Mouse (Mus musculus) CH12.LX (cell line): ENCODE results near the gene Ctbp1. TPM values are rescaled to one million over a fixed set of nuclear protein-coding genes. Genes with fewer than 3 reads are reported as not detected.

ENCODE experiments used
- DNase-seq: peaks from one replicate; pipeline ENCODE4 v3.0.0-alpha.2; 2013; ENCODE audit errors: extremely low read depth
- H3K27ac ChIP-seq: 2 replicates; pipeline ENCODE4 v1.5.1; 2012; ENCODE audit warnings: low read depth, mild to moderate bottlenecking, control low read depth, moderate library complexity; ENCODE audit not compliant: insufficient read depth
- H3K27me3 ChIP-seq: replicated peaks from 2 replicates; pipeline ENCODE3; 2012; ENCODE audit warnings: inconsistent platforms
- H3K36me3 ChIP-seq, 2 experiments: replicated peaks in 1 of 2; 2 replicates each; pipeline versions ENCODE3 to v1.6.1; 2012; ENCODE audit warnings: inconsistent platforms in 1 of 2, low read length in 1 of 2, mild to moderate bottlenecking in 1 of 2, mixed read lengths in 1 of 2, moderate library complexity in 1 of 2; ENCODE audit not compliant: control insufficient read depth in 1 of 2, insufficient read depth in 1 of 2
- H3K4me1 ChIP-seq, 2 experiments: 2 replicates each; pipeline ENCODE4 v1.6.1; 2012; ENCODE audit warnings: inconsistent platforms in 1 of 2, moderate library complexity in 1 of 2; ENCODE audit not compliant: insufficient read depth in 2 of 2, control insufficient read depth in 1 of 2
- H3K4me2 ChIP-seq: 2 replicates; pipeline ENCODE4 v1.6.1; 2012; ENCODE audit warnings: low read depth, mild to moderate bottlenecking, control low read depth; ENCODE audit not compliant: poor library complexity, insufficient read depth, severe bottlenecking
- H3K4me3 ChIP-seq, 3 experiments: fragments of 150-350 bp in 1 of 3; sonication (generic) in 1 of 3; replicated peaks in 1 of 3; 2 replicates each; pipeline versions ENCODE3 to v1.5.1; 2011 to 2012; ENCODE audit warnings: low read depth in 2 of 3, low read length in 2 of 3, mild to moderate bottlenecking in 2 of 3, moderate library complexity in 2 of 3, control low read depth in 1 of 3, improper control_type of control experiment in 1 of 3, inconsistent platforms in 1 of 3, mixed read lengths in 1 of 3; ENCODE audit not compliant: poor library complexity in 1 of 3
- H3K79me2 ChIP-seq: replicated peaks from 2 replicates; pipeline ENCODE4 v1.6.1; 2012; ENCODE audit warnings: mild to moderate bottlenecking, moderate library complexity; ENCODE audit not compliant: control insufficient read depth, poor library complexity, insufficient read depth, severe bottlenecking; ENCODE audit errors: extremely low read depth
- H3K9ac ChIP-seq: 2 replicates; pipeline ENCODE4 v1.6.1; 2012; ENCODE audit warnings: low read depth, mild to moderate bottlenecking, control low read depth, moderate library complexity; ENCODE audit not compliant: insufficient read depth
- H3K9me3 ChIP-seq: replicated peaks from 2 replicates; pipeline ENCODE3; 2012; ENCODE audit warnings: low read length, inconsistent platforms, mixed read lengths
- CHD1 ChIP-seq: IDR thresholded peaks from 2 replicates; pipeline ENCODE4 v1.6.1; 2012; ENCODE audit warnings: low read depth, low read length, improper control_type of control experiment, inconsistent platforms
- CHD2 ChIP-seq: IDR thresholded peaks from 2 replicates; pipeline ENCODE4 v1.6.1; 2011; ENCODE audit warnings: low read length, improper control_type of control experiment
- CTCF ChIP-seq, 2 experiments: IDR thresholded peaks in 1 of 2; conservative IDR thresholded peaks in 1 of 2; 2 replicates each; pipeline ENCODE4 v1.5.1; 2011 to 2012; ENCODE audit warnings: low read depth in 2 of 2, low read length in 2 of 2, improper control_type of control experiment in 1 of 2, inconsistent platforms in 1 of 2, mild to moderate bottlenecking in 1 of 2, moderate library complexity in 1 of 2
- E2F4 ChIP-seq: IDR thresholded peaks from 2 replicates; pipeline ENCODE4 v1.6.1; 2011; ENCODE audit warnings: low read depth, low read length, improper control_type of control experiment; ENCODE audit not compliant: insufficient replicate concordance
- EP300 ChIP-seq: IDR thresholded peaks from 2 replicates; pipeline ENCODE4 v1.6.1; 2011; ENCODE audit warnings: low read length, improper control_type of control experiment
- ETS1 ChIP-seq: conservative IDR thresholded peaks from 2 replicates; pipeline ENCODE4 v1.6.1; 2012; ENCODE audit warnings: low read depth, mild to moderate bottlenecking, inconsistent platforms, low read length, improper control_type of control experiment, moderate library complexity
- GABPA ChIP-seq: IDR thresholded peaks from 2 replicates; pipeline ENCODE4 v1.6.1; 2012; ENCODE audit warnings: low read depth, low read length, improper control_type of control experiment, inconsistent platforms; ENCODE audit not compliant: insufficient replicate concordance
- HCFC1 ChIP-seq: IDR thresholded peaks from 2 replicates; pipeline ENCODE4 v1.6.1; 2012; ENCODE audit warnings: low read depth, mild to moderate bottlenecking, inconsistent platforms, low read length, improper control_type of control experiment
- IRF4 ChIP-seq: IDR thresholded peaks from 2 replicates; pipeline ENCODE4 v1.6.1; 2014; ENCODE audit warnings: low read depth, mild to moderate bottlenecking, inconsistent platforms, low read length, improper control_type of control experiment
- JUN ChIP-seq: IDR thresholded peaks from 2 replicates; pipeline ENCODE4 v1.6.1; 2011; ENCODE audit warnings: low read depth, mild to moderate bottlenecking, low read length, improper control_type of control experiment, moderate library complexity; ENCODE audit not compliant: insufficient read depth
- JUND ChIP-seq: conservative IDR thresholded peaks from 2 replicates; pipeline ENCODE4 v1.6.1; 2011; ENCODE audit warnings: low read depth, low read length, improper control_type of control experiment
- MXI1 ChIP-seq: IDR thresholded peaks from 2 replicates; pipeline ENCODE4 v1.6.1; 2011; ENCODE audit warnings: mild to moderate bottlenecking, low read depth, low read length, improper control_type of control experiment
- MYC ChIP-seq: IDR thresholded peaks from 2 replicates; pipeline ENCODE4 v1.6.1; 2011; ENCODE audit warnings: low read depth, mild to moderate bottlenecking, improper control_type of control experiment, low read length
- NRF1 ChIP-seq: IDR thresholded peaks from 2 replicates; pipeline ENCODE4 v1.6.1; 2014; ENCODE audit warnings: low read depth, mild to moderate bottlenecking, inconsistent platforms, low read length, improper control_type of control experiment, moderate library complexity
- POLR2AphosphoS2 ChIP-seq: IDR thresholded peaks from 2 replicates; pipeline ENCODE4 v1.6.1; 2011; ENCODE audit warnings: low read depth, low read length, improper control_type of control experiment
- RAD21 ChIP-seq: IDR thresholded peaks from 2 replicates; pipeline ENCODE4 v1.6.1; 2011; ENCODE audit warnings: low read depth, mild to moderate bottlenecking, low read length, improper control_type of control experiment, moderate library complexity
- ZC3H11A ChIP-seq: IDR thresholded peaks from 2 replicates; pipeline ENCODE4 v1.6.1; 2012; ENCODE audit warnings: low read depth, mild to moderate bottlenecking, inconsistent platforms, low read length, improper control_type of control experiment
- ZMIZ1 ChIP-seq: IDR thresholded peaks from 2 replicates; pipeline ENCODE4 v1.6.1; 2012; ENCODE audit warnings: low read depth, mild to moderate bottlenecking, inconsistent platforms, low read length, improper control_type of control experiment
- ZNF384 ChIP-seq: IDR thresholded peaks from 2 replicates; pipeline ENCODE4 v1.6.1; 2012; ENCODE audit warnings: low read depth, low read length, improper control_type of control experiment, inconsistent platforms
- dilution Hi-C: fragments of 300-500 bp; cut with MboI; formaldehyde crosslinking; loops from 2 replicates; pipeline ENCODE4 v1.14.3; 2020; ENCODE audit warnings: low sequenced_read_pairs; ENCODE audit not compliant: extremely low pct_unique_long_range_greater_than_20kb, extremely low pct_ligation_motif_present
- in situ Hi-C: fragments of 300-500 bp; cut with MboI; formaldehyde crosslinking; loops from 3 replicates; pipeline ENCODE4 v1.14.3; 2019; ENCODE audit warnings: low sequenced_read_pairs, low pct_ligation_motif_present, low pct_unique_long_range_greater_than_20kb, mixed read lengths
- polyA plus RNA-seq: library from polyadenylated mRNA; unstranded; fragments of >175 nt; gene quantifications from 2 replicates; pipeline ENCODE4 v1.2.1, GENCODE M21; 2012; ENCODE audit warnings: low read depth; ENCODE audit not compliant: insufficient read length
- total RNA-seq, 2 experiments: library from RNA; depleted of rRNA; stranded (reverse); fragments of 300-350 nt in 1 of 2; fragments of >200 nt in 1 of 2; gene quantifications; 2 replicates each; pipeline ENCODE4 v1.2.3; 2012 to 2014

Ctbp1 gene
- total and polyA plus RNA-seq, 3 experiments: 109 to 187 (median 167) TPM

DNA sequence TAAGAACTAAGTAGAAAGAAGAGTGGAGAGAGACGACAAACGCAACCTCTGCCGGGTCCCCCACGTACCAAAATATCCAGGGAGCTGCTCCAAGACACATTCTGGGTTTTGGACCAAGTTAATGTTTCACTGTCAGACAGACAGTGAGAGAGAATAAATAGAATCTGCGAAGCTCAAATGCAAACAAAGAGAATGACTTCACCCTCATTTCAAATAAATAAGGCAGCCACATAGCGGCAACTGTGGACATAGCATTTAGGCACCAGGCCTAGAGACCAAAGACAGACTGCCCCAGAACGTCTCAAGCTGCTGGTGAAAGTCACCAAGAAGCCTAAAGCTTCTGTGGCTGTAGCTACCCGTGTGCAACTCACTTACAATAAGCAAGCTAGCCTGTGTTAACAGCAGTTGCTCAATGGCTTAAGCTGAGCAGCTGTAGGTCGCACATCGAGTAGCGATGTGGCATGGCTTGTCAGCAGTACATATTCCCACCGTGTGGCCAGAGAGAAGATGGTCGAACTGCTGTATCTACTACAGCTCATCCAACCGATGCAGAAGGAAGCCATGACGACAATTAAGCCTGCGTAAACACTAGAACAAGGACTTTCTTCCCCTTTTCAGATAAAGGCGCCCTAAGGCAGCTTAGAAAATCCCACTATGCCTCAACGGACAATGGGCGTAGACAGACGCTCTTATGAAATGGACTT lies 55.9 kb downstream of the Ctbp1 start:
- dilution Hi-C loops (no loop called here), in situ Hi-C loops (no loop called here)
- no peaks in the 10 kb centered on the region for H3K36me3 ChIP-seq
- no peak overlapping the region for H3K27ac ChIP-seq
- H3K9ac ChIP-seq: no peak overlapping the region
- no peak overlapping the region for H3K4me2 ChIP-seq
- peaks cover 49% of the 10 kb centered on the region for H3K27me3 ChIP-seq
- no peak for DNase-seq
- no peaks in the 10 kb centered on the region for H3K79me2 ChIP-seq
- H3K9me3 ChIP-seq: no peaks in the 10 kb centered on the region
- TF ChIP-seq HCFC1: no peak
- no peak for TF ChIP-seq E2F4
- TF ChIP-seq CHD2: no peak
- no peak for TF ChIP-seq GABPA
- TF ChIP-seq EP300: no peak
- TF ChIP-seq JUND: no peak
- no peak for TF ChIP-seq RAD21
- TF ChIP-seq MXI1: no peak
- no peak for TF ChIP-seq CTCF (conservative IDR thresholded peaks at IDR 0.05 in 1 of 2, IDR thresholded peaks at IDR 0.05 in 1 of 2; ENCODE audit: low read depth in 2 of 2, low read length in 2 of 2)
- TF ChIP-seq NRF1: no peak
- TF ChIP-seq IRF4: no peak
- no peak for TF ChIP-seq ZNF384
- TF ChIP-seq ETS1: no peak
- no peak for TF ChIP-seq CHD1
- H3K4me1 ChIP-seq: no peaks in the 10 kb centered on the region
- no peak overlapping the region for H3K4me3 ChIP-seq

DNA sequence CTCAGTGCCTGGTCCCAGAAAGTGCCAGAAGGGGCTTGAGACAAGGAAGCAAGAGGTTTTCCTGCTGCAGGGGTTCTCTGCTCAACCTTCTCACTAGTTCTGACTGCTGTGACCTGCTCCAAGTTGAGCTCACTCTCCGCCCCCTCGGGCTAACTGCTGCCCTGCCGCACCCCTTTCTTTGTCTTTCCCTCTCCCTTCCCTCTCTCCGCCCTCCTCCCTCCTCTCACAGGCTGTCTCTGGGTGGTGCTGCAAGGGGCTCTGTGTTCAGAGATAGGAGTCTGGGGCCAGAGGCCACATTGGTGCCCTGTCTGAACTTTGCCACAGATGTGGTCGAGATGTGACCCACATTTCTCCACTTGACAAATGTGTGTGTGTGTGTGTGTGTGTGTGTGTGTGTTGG lies 56.7 kb downstream of the Ctbp1 start, which contains the start of gene Spon2:
Gene Spon2 (minus strand): TSS at position 375 of the 400 bp plus-strand sequence.
- TF ChIP-seq MYC (no peak), CHD1 (no peak), POLR2AphosphoS2 (no peak), IRF4 (no peak), ZC3H11A (no peak), ZMIZ1 (no peak), JUN (no peak), GABPA (no peak)
- no peaks in the 10 kb centered on the region for H3K79me2 ChIP-seq
- dilution Hi-C loops: no loop called here
- no peak within 1 kb of the TSS for H3K4me2 ChIP-seq
- in situ Hi-C loops: no loop called here
- no peak within 1 kb of the TSS for H3K27ac ChIP-seq
- no peak for DNase-seq
- H3K27me3 ChIP-seq: peaks cover 54% of the 10 kb centered on the region
- H3K9me3 ChIP-seq: no peaks in the 10 kb centered on the region
- no peaks in the 10 kb centered on the region for H3K4me1 ChIP-seq
- H3K4me3 ChIP-seq: no peak within 1 kb of the TSS
- H3K9ac ChIP-seq: no peak within 1 kb of the TSS
- H3K36me3 ChIP-seq: no peaks in the 10 kb centered on the region
